Mouse (Mus musculus): ENCODE data around the gene Fzr1.

DNA sequence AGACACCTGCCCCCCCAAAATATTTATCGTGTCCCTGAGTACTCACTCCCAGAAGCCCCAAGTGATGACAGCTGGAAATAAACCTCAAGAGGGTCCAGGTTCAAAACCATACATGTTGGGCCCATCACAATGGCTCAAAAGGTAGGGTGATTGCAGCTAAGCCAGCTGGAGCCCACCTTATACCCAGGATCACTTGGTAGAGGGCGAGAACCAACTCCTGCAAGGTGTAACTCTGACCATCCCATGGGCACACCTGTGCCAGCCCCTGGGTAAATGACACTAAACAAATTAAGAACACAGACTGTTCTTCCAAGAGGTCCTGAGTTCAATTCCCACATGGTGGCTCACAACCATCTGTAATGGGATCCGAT lies 852 bp upstream of the Fzr1 start:
- TF ChIP-seq CTCF (IDR thresholded peaks at IDR 0.05; ENCODE audit: low read depth) (no peak), EP300 (optimal IDR thresholded peaks at IDR 0.05) (no peak)

All from stomach, postnatal 0 days (tissue).